Mouse (Mus musculus) inflammation-experienced regulatory T-cells, adult 6 months (primary cell): ENCODE results near the gene Anks1b. TPM values are rescaled to one million over a fixed set of nuclear protein-coding genes. Genes with fewer than 3 reads are reported as not detected.

Experiments used
- ATAC-seq: one replicate; pipeline ENCODE4 v1.8.0; 2017
- polyA plus RNA-seq, 3 experiments: library from polyadenylated mRNA; unstranded; fragments of 100-300 nt; shearing (Covaris generic); gene quantifications; one replicate each; pipeline ENCODE4 v1.2.1; 2017

Anks1b gene
- polyA plus RNA-seq, 3 experiments from 2014 or later, result 0.30 TPM; not detected in 2

- ATAC-seq, result no peak
Observed at GRCm38 (mm10) chr10:90679713-90680470, 806.6 kb downstream of the Anks1b start.

GRCm38 (mm10) chr10:90683813-90684212 lies 810.5 kb downstream of the Anks1b start:
- no peak for ATAC-seq

DNA sequence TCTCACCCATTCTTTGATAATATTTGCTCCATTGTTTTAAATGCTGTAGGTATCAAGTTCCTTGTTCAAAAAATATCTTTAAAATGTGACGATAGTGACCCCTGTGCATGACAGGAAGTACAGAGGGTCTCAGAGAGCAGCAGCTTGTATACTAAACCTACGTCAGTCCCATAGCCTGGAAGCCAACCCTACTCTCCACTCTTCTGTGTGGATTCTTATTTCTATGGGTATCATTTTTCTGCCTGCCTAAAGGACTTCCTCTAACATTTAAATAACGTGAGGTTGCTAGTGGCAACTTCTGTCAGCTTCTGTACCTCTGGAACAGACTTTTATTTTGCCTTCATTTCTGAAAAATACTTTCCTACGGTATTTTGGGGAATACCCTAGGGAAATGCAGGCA lies 812.1 kb downstream of the Anks1b start:
- no peak for ATAC-seq

DNA sequence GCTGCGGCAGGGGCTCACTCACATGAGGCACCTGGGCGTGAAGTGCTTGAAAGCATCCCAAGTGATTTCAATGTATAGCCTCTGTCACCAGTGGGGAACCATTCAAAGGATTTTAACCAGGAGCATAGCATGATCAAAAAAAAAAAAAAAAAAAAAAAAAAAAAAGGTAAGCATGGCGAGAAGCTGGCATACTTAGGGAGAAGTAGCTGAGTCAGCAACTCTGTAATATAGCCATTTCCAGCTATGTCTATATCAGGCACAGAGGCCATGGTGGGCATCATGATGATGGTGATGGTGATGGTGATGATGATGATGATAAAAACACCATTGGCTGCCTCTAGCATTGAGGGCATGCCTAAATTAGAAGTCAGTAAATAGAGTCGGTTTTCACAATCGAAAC lies 814.8 kb downstream of the Anks1b start:
- ATAC-seq, result no peak

DNA sequence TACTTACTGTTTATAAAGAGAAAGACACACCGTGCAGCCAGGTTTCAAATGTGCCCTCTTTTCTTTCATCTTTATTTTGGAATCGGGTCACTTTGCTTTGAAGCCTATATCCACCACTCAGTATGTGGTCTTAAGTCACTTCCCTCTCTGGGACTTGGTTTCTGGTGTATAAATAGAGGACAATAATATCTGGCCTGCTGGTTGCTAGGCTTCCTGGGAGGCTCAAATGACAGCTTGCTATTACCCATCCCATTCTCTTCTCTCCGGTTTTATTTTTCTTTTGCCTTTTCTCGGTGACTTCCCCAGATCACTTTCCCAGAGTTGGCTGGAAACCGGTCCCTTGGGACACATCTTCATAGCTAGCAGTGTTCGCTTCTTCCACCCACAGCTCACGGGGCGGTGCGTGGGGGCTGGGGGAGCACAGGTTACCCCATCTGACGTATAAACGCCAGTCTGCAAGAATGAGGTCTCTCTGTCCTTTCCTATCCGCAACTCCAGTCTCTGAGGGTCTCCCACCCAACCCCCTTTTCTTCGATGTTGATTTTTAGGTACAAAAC lies 815.5 kb downstream of the Anks1b start:
- no peak for ATAC-seq

DNA sequence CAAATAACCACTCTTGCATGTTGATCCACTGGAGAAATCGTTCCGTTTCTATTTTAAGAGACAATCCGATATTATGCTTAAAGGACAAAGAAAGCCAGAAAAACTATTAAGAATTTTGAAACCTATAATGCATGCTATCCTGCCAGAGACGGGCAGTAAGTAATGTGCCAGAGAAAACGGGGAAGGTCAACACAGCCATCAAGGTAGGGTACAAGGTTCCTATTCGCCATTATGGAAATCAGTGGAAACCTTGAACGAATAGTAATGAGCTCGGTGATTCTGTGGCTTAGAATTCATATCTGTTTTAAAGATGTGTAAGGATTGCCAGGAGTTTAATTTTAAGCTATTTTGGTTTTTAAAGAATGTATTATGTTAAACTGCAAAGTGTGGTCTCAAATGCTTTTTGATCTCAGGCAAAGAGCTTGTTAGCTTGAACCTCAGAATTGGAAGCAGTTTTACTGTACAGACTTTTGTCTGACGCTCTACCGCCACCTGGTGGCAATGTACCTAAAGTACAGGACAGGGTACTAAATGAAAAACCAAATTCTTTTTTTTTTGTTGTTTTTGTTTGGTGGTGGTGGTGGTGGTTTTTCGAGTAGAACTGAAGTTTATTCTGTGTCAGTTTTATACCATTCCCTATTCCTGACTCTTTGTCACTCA lies 816.7 kb downstream of the Anks1b start:
- peak; percentile 32 for ATAC-seq

DNA sequence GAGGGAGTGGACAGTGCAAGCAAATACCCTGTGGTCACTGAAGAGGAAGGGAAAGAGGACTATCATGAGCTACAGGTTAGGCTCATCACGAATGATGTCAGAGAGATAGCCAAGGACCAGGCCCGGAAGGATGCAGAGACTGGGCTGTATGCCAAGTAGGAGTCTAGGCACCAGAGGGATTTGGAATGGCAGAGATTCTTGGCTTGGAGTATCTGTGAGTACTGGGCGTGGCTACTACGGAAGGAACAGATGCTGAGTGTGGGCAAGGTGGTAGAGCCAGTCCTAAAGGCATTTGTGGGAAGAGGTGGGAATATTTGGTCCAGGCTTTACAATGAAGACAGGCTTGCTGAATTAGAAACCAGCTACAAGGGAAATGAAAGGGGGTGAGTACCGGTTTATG lies 823.4 kb downstream of the Anks1b start:
- no peak for ATAC-seq

DNA sequence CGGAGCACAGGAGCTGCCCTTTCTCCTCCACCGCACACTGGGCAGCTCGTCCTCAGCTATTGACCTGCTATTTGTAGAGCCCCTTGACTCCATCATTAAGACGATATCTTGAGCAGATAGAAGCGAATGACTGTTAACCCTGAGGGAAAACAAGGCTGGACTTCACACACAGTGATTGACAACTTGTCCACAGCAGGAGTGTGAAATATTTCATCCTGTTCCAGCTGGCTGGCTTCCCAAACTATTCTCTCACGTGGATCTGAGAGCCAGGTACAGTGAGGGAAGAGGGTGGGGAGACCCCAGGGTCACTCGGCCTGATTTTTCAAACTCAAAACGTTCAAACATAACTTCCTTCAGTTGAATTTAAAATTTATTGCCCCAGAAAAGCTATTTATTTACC lies 824.1 kb downstream of the Anks1b start:
- ATAC-seq, result no peak

DNA sequence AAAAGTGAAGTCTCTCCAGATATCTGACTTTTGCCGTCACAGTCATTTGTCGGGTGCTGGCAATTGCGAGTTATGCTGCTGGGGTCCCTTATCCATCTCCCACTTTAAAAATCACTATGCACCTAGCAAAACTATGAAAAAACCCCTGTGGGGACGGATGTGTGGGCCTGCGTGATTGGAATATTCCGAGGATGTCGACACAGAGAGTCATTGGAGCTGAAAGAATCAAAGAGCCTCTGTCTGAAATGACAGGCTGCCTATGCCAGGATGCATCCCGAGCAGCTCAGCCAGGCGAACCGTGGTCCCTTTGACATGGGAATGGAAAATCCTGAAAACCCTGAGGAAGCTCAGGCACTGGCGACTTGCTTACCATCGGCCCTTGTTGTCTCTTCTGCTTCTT lies 825.9 kb downstream of the Anks1b start:
- no peak for ATAC-seq

GRCm38 (mm10) chr10:90704602-90705001 lies 831.3 kb downstream of the Anks1b start:
- no peak for ATAC-seq

DNA sequence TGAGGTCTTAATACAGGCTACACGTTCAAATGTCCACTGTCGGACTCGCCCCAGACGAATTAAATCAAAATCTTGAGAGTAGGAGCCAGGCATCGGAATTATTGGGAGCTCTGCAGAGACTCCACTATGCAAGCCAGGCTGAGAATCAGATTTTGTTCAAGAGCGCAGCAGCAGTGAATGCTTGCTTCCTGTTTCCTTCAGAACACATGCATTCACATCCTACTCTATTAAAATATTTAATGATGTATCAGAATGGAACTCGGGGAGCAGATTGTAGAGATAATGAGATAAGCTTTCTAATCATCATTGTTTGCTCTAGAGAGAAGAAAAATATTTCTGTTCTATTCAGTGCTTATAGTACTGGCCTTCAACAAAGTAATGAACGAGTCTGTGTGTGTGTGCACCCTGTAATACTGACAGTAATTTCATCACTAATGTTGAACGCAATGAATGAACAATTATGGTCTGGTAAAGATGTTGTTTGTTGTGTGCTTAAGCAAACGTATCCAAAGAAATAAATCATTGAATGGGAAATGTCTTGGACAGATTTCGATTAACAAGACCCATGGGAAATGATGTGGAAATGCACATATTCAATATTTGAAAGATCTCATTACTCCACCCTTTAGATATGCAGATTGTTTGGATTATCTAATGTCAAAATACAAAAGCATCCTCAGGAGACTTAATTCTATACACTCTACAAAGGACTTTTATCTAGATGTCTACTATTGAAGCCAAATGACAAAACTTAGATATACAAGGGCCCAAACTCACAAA lies 835.7 kb downstream of the Anks1b start:
- ATAC-seq, result no peak

DNA sequence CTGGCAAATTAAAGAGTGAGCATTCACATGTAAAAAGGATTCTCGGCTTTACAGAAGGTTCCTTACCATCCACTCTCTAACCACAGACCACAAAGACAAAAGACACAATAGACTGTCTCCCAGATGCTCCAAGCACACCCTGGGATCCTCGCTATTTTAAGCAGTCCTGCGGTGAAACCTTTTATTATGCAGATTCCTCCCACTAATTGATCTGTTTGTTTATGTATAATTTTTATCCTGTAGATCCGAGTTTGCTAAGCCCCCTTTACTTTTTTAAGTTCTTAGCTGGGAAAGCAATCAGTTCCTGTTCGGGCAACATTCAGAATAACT lies 836.3 kb downstream of the Anks1b start:
- no peak for ATAC-seq

GRCm38 (mm10) chr10:90717961-90718360 lies 844.7 kb downstream of the Anks1b start:
- ATAC-seq, result no peak

DNA sequence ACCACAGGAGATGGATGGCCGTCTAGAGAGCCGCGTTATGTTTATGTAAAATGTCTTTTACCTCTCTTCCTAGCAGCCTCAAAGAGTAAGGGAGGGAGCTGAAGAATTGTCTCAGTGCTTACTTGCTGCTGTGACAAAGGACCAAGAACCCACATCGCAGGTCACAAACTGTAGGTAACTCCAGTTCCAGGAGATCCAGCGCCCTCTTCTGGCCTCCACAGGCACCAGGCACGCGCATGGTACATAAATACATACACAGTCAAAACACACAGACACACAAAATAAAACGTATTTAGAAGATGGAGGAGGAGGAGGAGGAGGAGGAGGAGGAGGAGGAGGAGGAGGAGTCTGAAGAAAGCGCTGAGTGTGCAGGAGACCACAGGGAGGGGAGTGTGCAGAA lies 845.4 kb downstream of the Anks1b start:
- no peak for ATAC-seq

DNA sequence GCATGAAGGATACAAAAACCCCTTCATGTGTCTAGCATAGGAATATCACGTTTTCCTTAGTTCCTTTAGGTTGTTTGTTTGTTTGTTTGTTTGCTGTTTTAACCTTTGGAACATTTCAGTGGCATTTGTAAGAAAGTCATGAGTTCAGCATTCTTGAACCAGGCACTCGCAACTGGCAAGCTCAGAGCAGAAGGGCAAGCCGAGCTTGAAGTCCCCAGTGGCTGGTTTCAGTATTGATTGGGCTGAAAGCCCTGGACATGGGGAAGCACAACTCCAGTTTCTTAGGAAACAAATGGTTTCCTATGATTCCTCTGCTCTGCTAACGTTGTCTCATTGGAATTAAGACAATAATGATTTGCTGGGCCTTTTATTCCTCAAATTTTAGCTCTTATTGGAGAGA lies 846.7 kb downstream of the Anks1b start:
- no peak for ATAC-seq

DNA sequence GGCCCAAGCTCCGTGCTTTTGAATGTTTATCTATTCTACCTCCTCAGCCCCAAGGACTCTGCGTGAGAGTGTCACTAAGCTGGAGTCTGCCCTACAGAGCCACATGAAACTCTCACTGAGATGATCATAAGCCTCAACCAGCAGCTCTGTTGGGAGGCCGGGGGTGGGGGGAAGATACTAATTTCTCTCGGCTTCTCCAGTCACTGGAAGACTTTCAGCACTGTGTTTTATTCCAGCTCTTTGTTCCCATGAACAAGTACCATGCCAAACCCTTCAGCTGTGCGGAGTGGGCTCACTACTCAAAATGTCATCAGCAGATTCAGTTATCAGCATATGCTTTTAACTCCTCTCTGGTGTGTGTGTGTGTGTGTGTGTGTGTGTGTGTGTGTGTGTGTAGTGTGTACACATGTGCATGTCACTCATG lies 849.8 kb downstream of the Anks1b start:
- ATAC-seq, result no peak

DNA sequence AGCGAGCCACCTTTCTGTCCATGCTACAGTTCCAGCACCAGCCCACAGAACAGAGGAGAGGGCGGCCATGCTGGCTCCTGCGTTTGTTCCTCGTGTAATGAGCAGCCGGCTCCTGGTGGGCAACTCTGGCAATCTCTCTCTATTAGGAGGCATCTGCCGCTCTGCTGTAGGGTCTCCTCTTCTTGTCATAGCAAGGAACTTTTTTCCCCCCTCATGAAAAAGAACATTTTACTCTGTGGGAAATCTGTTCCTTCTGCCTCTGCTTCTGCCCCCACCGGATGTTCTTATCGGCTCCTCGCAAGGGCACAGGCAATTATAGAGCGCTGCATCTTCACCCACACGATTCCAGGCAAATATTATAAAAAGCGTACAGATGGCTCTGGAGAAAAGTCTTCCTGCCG lies 850.6 kb downstream of the Anks1b start:
- no peak for ATAC-seq

GRCm38 (mm10) chr10:90724931-90725330 lies 851.6 kb downstream of the Anks1b start:
- ATAC-seq, result no peak

GRCm38 (mm10) chr10:90728401-90729358 lies 855.4 kb downstream of the Anks1b start:
- no peak for ATAC-seq

DNA sequence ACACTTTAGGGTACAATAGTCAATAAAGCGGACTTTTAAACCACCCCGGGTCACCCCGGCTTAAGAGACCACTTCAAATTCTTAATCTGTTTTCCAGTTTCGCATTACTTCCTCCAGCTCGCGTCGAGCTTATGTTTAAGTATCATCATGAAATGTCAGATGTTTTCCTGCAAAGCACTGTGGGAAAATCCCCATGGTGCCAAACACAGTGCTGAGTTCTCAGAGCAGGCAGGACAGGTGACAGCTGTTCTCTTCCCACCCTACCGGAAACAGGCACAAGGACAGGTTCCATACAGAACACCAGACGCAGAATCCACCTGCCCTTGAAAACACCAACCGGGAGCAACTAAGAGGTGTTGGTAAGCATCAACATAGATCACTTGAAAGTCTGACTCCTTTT lies 856.2 kb downstream of the Anks1b start:
- ATAC-seq, result no peak

- no peak for ATAC-seq
Observed at GRCm38 (mm10) chr10:90732823-90733222, 859.5 kb downstream of the Anks1b start.

DNA sequence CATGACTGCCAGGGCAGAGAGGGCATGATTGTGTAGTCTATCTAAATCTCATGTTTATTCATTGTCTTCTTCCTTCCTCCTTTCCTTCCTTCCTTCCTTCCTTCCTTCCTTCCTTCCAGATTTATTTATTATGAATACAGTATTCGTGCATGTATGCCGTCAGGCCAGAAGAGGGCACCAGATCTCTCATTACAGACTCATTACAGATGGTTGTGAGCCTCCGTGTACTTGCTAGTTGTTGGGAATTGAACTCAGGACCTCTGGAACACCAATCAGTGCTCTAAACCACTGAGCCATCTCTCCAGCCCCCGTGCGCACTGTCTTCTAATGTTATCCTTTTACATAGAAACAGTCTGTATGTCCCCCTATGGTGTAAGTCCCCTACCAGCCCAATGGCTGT lies 860.3 kb downstream of the Anks1b start:
- no peak for ATAC-seq
